Mouse (Mus musculus): Measurements from ENCODE around the gene Txnrd2. TPM values are rescaled to one million over a fixed set of nuclear protein-coding genes. Genes with fewer than 3 reads are reported as not detected.
A peak's percentile ranks its signal among the peaks of the same experiment; 100 is the strongest.

Txnrd2 gene
- polyA plus RNA-seq, 1 experiment = 21.5 TPM

- no peak for DNase-seq (ENCODE audit: low spot score)
Measured at GRCm38 (mm10) chr16:18484794-18485435, 58.7 kb downstream of the Txnrd2 start.

GRCm38 (mm10) chr16:18486126-18486525 lies 59.9 kb downstream of the Txnrd2 start:
- DNase-seq (ENCODE audit: low spot score) = no peak

- DNase-seq (ENCODE audit: low spot score) = no peak
Measured at GRCm38 (mm10) chr16:18490281-18490680, 64.1 kb downstream of the Txnrd2 start.

GRCm38 (mm10) chr16:18490894-18491293 lies 64.7 kb downstream of the Txnrd2 start:
- no peak for DNase-seq (ENCODE audit: low spot score)

- no peak for DNase-seq (ENCODE audit: low spot score)
Measured at GRCm38 (mm10) chr16:18497865-18498515, 71.8 kb downstream of the Txnrd2 start.

GRCm38 (mm10) chr16:18498558-18498990 lies 72.4 kb downstream of the Txnrd2 start, which contains the start of the genes Gnb1l and Rtl10:
Gnb1l (plus strand) TSS chr16:18498713.
Rtl10 (plus strand) TSS chr16:18498901.
- DNase-seq (ENCODE audit: low spot score) = peak; percentile 90

GRCm38 (mm10) chr16:18498996-18499395 lies 72.8 kb downstream of the Txnrd2 start:
- DNase-seq (ENCODE audit: low spot score) = no peak

- DNase-seq (ENCODE audit: low spot score) = no peak
Measured at GRCm38 (mm10) chr16:18501531-18501930, 75.3 kb downstream of the Txnrd2 start.

- DNase-seq (ENCODE audit: low spot score) = no peak
Measured at GRCm38 (mm10) chr16:18503566-18504342, 77.6 kb downstream of the Txnrd2 start.

- DNase-seq (ENCODE audit: low spot score) = no peak
Measured at GRCm38 (mm10) chr16:18506524-18507199, 80.5 kb downstream of the Txnrd2 start.

GRCm38 (mm10) chr16:18507200-18507549 lies 81.0 kb downstream of the Txnrd2 start:
- DNase-seq (ENCODE audit: low spot score) = no peak

- no peak for DNase-seq (ENCODE audit: low spot score)
Measured at GRCm38 (mm10) chr16:18511741-18512140, 85.6 kb downstream of the Txnrd2 start.

GRCm38 (mm10) chr16:18513508-18513907 lies 87.3 kb downstream of the Txnrd2 start:
- no peak for DNase-seq (ENCODE audit: low spot score)

GRCm38 (mm10) chr16:18518091-18518490 lies 91.9 kb downstream of the Txnrd2 start:
- DNase-seq (ENCODE audit: low spot score) = no peak

- DNase-seq (ENCODE audit: low spot score) = no peak
Measured at GRCm38 (mm10) chr16:18523563-18524245, 97.5 kb downstream of the Txnrd2 start.

- DNase-seq (ENCODE audit: low spot score) = no peak
Measured at GRCm38 (mm10) chr16:18528656-18529055, 102.5 kb downstream of the Txnrd2 start.

Other genes with a start within 250 kb of the Txnrd2 start
- not detected in 2 replicates for gene Ccdc188, start 208.5 kb upstream of the Txnrd2 start, polyA plus RNA-seq (2012; rRNA removed)
- 27.3 and 35.1 TPM in 2 replicates for gene Zdhhc8, start 191.2 kb upstream of the Txnrd2 start, polyA plus RNA-seq (2012; rRNA removed)
- 55.6 and 56.7 TPM in 2 replicates for gene Trmt2a, start 177.7 kb upstream of the Txnrd2 start, polyA plus RNA-seq (2012; rRNA removed)
- gene Ranbp1, start 177.7 kb upstream of the Txnrd2 start, polyA plus RNA-seq (2012; rRNA removed) = 88.4 and 90.6 TPM in 2 replicates
- not detected in 2 replicates for gene Gm49776, start 168.1 kb upstream of the Txnrd2 start, polyA plus RNA-seq (2012; rRNA removed)
- 24.7 and 25.8 TPM in 2 replicates for gene Dgcr8, start 137.1 kb upstream of the Txnrd2 start, polyA plus RNA-seq (2012; rRNA removed)
- gene Tango2, start 78.3 kb upstream of the Txnrd2 start, polyA plus RNA-seq (2012; rRNA removed) = 36.6 and 43.0 TPM in 2 replicates
- gene Arvcf, start 78.2 kb upstream of the Txnrd2 start, polyA plus RNA-seq (2012; rRNA removed) = 15.6 and 17.3 TPM in 2 replicates
- 169 and 205 TPM in 2 replicates for gene Comt, start 468 bp downstream of the Txnrd2 start, polyA plus RNA-seq (2012; rRNA removed)
- gene Gnb1l, start 72.3 kb downstream of the Txnrd2 start, polyA plus RNA-seq (2012; rRNA removed) = 7.9 and 8.4 TPM in 2 replicates
- 4.4 and 5.6 TPM in 2 replicates for gene Rtl10, start 72.5 kb downstream of the Txnrd2 start, polyA plus RNA-seq (2012; rRNA removed)
- 2.0 and 4.1 TPM in 2 replicates for gene Tbx1, start 164.3 kb downstream of the Txnrd2 start, polyA plus RNA-seq (2012; rRNA removed)
- gene Gp1bb, start 196.0 kb downstream of the Txnrd2 start, polyA plus RNA-seq (2012; rRNA removed) = 0.55 and 0.59 TPM in 2 replicates
- 11.8 and 15.0 TPM in 2 replicates for gene Gm49601, start 200.0 kb downstream of the Txnrd2 start, polyA plus RNA-seq (2012; rRNA removed)
- 44.7 and 46.4 TPM in 2 replicates for gene Sept5, start 203.6 kb downstream of the Txnrd2 start, polyA plus RNA-seq (2012; rRNA removed)